In the genomic region with DNA sequence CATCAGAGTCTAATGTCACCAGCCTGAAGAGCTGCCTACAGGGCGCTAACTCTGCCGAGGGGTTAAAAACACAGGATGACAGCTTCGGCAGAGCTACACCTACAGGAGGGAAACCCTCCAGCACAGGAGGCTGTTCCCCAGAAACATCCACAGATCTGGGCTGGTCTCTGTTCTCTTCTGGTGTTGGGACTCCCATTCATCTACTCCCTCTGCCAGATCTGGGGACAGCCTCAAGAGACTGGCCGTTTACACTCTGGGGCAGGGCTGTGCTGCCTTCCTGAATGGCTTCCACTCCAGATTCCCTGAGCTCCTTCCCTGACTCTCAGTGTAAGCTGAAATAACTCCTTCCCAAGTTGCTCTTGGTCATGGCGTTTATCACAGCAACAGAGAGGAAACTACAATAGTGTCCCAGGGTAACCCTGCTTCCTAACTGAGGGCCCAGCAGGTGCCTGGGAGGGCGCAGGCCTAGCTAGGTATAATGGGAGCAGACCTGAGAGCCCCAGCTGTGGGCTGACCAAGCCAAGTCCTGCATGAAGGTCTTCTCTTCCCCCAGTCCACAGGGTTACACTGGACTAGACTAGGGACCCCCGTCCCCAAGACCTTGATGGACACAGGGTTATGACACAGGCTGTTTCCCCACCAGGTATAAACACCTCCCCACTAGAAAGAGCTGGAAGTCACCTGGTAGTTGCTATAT, we compare ENCODE assay signal across 8 mouse cellular contexts. TPM values are rescaled to one million over a fixed set of nuclear protein-coding genes. Genes with fewer than 3 reads are reported as not detected.
DNase-seq lines count a peak whose midpoint lies in the region; ATAC-seq and TF ChIP-seq lines count a peak whose summit lies in the region.

No protein-coding gene starts in this region.

- no peak; the same call in 1 of the 2 replicates for ATAC-seq in forebrain, postnatal 0 days

- H3K4me3 ChIP-seq in ES-E14 (ENCODE audit: insufficient read depth in 1 of 2, low read depth in 1 of 2, low read length in 2 of 2, poor library complexity in 1 of 2, severe bottlenecking in 1 of 2), result peak overlapping the region; percentile 61 to 74
- peak overlapping the region; percentile 60 for H3K4me3 ChIP-seq in forebrain, postnatal 0 days (ENCODE audit: low read depth, low read length)
- peak overlapping the region; percentile 37 for H3K4me3 ChIP-seq in macrophage (ENCODE audit: inconsistent target)

- peak overlapping the region; percentile 71 for H3K4me2 ChIP-seq in forebrain, postnatal 0 days (ENCODE audit: low read depth)

- H3K79me2 ChIP-seq in macrophage (ENCODE audit: inconsistent target), result no peaks in the 10 kb centered on the region

- peak overlapping the region; percentile 60 for H3K9ac ChIP-seq in ES-E14 (ENCODE audit: insufficient read depth, low read depth, low read length, poor library complexity, severe bottlenecking)
- H3K9ac ChIP-seq in forebrain, postnatal 0 days, result peak overlapping the region; percentile 81

- DNase-seq in heart, adult 11 months, result peak; percentile 87
- no peak for DNase-seq in heart, adult 9 months (ENCODE audit: low spot score in 2 of 2)
- DNase-seq in ES-E14 (ENCODE audit: low read depth, low spot score), result no peak
- DNase-seq in forebrain, postnatal 0 days, result no peak
- no peak for DNase-seq in adrenal gland, postnatal 36 days
- DNase-seq in kidney, adult 11 months, result no peak
- no peak for DNase-seq in layer of hippocampus, postnatal 36 days

- H3K27ac ChIP-seq in ES-E14 (ENCODE audit: insufficient read depth, low read depth, low read length, poor library complexity, severe bottlenecking), result 0 out of 2 replicates have a peak overlapping the region, but pooled peaks have one; percentile 13
- H3K27ac ChIP-seq in forebrain, postnatal 0 days (ENCODE audit: low read depth, low read length), result peak overlapping the region; percentile 86
- H3K27ac ChIP-seq in macrophage, result no peak overlapping the region

- TF ChIP-seq CTCF in forebrain, postnatal 0 days (IDR thresholded peaks at IDR 0.05; ENCODE audit: low read depth), result peak; percentile 39

- peaks cover 17 to 53% of the 10 kb centered on the region in 2 experiments for H3K4me1 ChIP-seq in ES-E14 (ENCODE audit: control insufficient read depth in 2 of 2, insufficient read depth in 2 of 2, low read length in 2 of 2, poor library complexity in 1 of 2)
- peaks cover 24% of the 10 kb centered on the region for H3K4me1 ChIP-seq in forebrain, postnatal 0 days (ENCODE audit: insufficient read depth)

- in situ Hi-C loops in ES-E14 (cut with MboI; ENCODE audit: low sequenced_read_pairs in 2 of 2, unreplicated experiment in 2 of 2), result no loop called here

- H3K27me3 ChIP-seq in forebrain, postnatal 0 days (ENCODE audit: insufficient read depth, low read length), result no peaks in the 10 kb centered on the region

- H3K36me3 ChIP-seq in ES-E14 (ENCODE audit: control insufficient read depth, insufficient read depth, low read length, poor library complexity, severe bottlenecking) (no peaks in the 10 kb centered on the region; the same call in 1 of the 2 replicates), macrophage (ENCODE audit: inconsistent target) (no peaks in the 10 kb centered on the region)
- 0 out of 2 replicates have a peak, but pooled peaks cover 2% of the 10 kb centered on the region for H3K36me3 ChIP-seq in forebrain, postnatal 0 days (ENCODE audit: insufficient read depth)

- WGBS in forebrain, postnatal 0 days, result 22% methylated on average over 7 of the region's 7 CpGs
- WGBS in macrophage (ENCODE audit: missing documents), result 34% methylated on average over 7 of the region's 7 CpGs

- no peaks in the 10 kb centered on the region for H3K9me3 ChIP-seq in ES-E14 (ENCODE audit: control insufficient read depth, insufficient read depth, low read depth, low read length)
- H3K9me3 ChIP-seq in forebrain, postnatal 0 days (ENCODE audit: low read length), result no peaks in the 10 kb centered on the region

TF ChIP-seq in ES-E14, 5 proteins besides CTCF, POLR2A, EP300 and RAD21:
- TF ChIP-seq MAFK (IDR thresholded peaks at IDR 0.05; ENCODE audit: insufficient read depth, low read depth, low read length) (no peak), CHD2 (IDR thresholded peaks at IDR 0.05; ENCODE audit: low read depth, low read length) (no peak), HCFC1 (IDR thresholded peaks at IDR 0.05; ENCODE audit: borderline replicate concordance, insufficient read depth, low read length) (no peak), ZC3H11A (IDR thresholded peaks at IDR 0.05; ENCODE audit: borderline replicate concordance, low read depth, low read length) (no peak), ZNF384 (IDR thresholded peaks at IDR 0.05; ENCODE audit: low read depth, low read length) (no peak)

RNA-seq across cellular contexts. Expression of a gene that starts 37.2 kb away (rescaled TPM):
- 80.5 and 93.3 TPM in 2 replicates for total RNA-seq in ES-E14 (2012; rRNA removed)
- 148 and 173 TPM in 2 replicates for total RNA-seq in forebrain, postnatal 0 days (2014; rRNA removed)
- polyA plus RNA-seq in forebrain, postnatal 0 days (2015; fragmentation: Nextera tagmentation; extraction: Ambion mirVana), result 87.7 and 98.6 TPM in 2 replicates
- 10 to 100 TPM in 25 of 26 experiments, 1 to 10 TPM in 1; 8.3 to 92.2 (median 55.6) TPM for total RNA-seq in macrophage (2018; cell fraction: chromatin; rRNA removed)
- 10 to 100 TPM in 2 of 26 experiments, 1 to 10 TPM in 24; 2.1 to 10.6 (median 7.5) TPM for total RNA-seq in macrophage (2018; cell fraction: cytosol; rRNA removed)
- 10 to 100 TPM in 22 of 26 experiments, 1 to 10 TPM in 4; 8.7 to 53.3 (median 25.1) TPM for total RNA-seq in macrophage (2018; cell fraction: nucleus; rRNA removed)
- 8.2 to 9.5 TPM (median 9.2 TPM) in 3 replicates for polyA plus RNA-seq in macrophage (2018)
- 10 to 100 TPM; 15.6 to 25.4 TPM for total RNA-seq in adrenal gland, postnatal 36 days (2021)
- 10 to 100 TPM; 95.5 to 98.4 TPM for total RNA-seq in layer of hippocampus, postnatal 36 days (2021)

RNA-seq across cellular contexts. Expression of a gene that starts 41.5 kb away (rescaled TPM):
- 8.5 and 16.1 TPM in 2 replicates for total RNA-seq in ES-E14 (2012; rRNA removed)
- total RNA-seq in forebrain, postnatal 0 days (2014; rRNA removed), result 36.2 and 47.8 TPM in 2 replicates
- polyA plus RNA-seq in forebrain, postnatal 0 days (2015; fragmentation: Nextera tagmentation; extraction: Ambion mirVana), result 30.3 and 37.3 TPM in 2 replicates
- total RNA-seq in macrophage (2018; cell fraction: chromatin; rRNA removed), result 10 to 100 TPM in 7 of 26 experiments, 1 to 10 TPM in 19; 1.9 to 27.2 (median 6.4) TPM
- total RNA-seq in macrophage (2018; cell fraction: cytosol; rRNA removed), result 10 to 100 TPM in 3 of 26 experiments, 1 to 10 TPM in 23; 2.7 to 12.1 (median 6.3) TPM
- total RNA-seq in macrophage (2018; cell fraction: nucleus; rRNA removed), result 10 to 100 TPM in 8 of 26 experiments, 1 to 10 TPM in 18; 3.1 to 20.7 (median 8.1) TPM
- polyA plus RNA-seq in macrophage (2018), result 1.4 to 14.0 TPM (median 10.1 TPM) in 3 replicates
- 10 to 100 TPM in 1 of 2 experiments, 1 to 10 TPM in 1; 8.0 to 12.7 TPM for total RNA-seq in adrenal gland, postnatal 36 days (2021)
- 10 to 100 TPM; 40.5 to 45.6 TPM for total RNA-seq in layer of hippocampus, postnatal 36 days (2021)
